Mouse (Mus musculus) midbrain, postnatal 0 days (tissue): ENCODE measurements around the gene Gm11565. TPM values are rescaled to one million over a fixed set of nuclear protein-coding genes. Genes with fewer than 3 reads are reported as not detected.

Source experiments
- ATAC-seq: fragments of 200-750 bp; cut with Nextera tagmentation; 2 replicates; pipeline ENCODE4 v1.8.0; 2017; ENCODE audit warnings: moderate number of reproducible peaks, mild to moderate bottlenecking, moderate TSS enrichment, moderate library complexity; ENCODE audit not compliant: low FRiP score
- DNase-seq: peaks from one replicate; pipeline ENCODE4 v3.0.0-alpha.2; 2015; ENCODE audit warnings: low spot score
- H3K27ac ChIP-seq: fragments of 300-500 bp; sonication (generic); 2 replicates; pipeline ENCODE4 v1.5.1; 2014; ENCODE audit warnings: low read depth, mild to moderate bottlenecking, low read length, mixed read lengths
- H3K27me3 ChIP-seq: fragments of 300-500 bp; sonication (generic); 2 replicates; pipeline ENCODE4 v1.6.1; 2014; ENCODE audit warnings: low read length, control low read depth, mixed read lengths; ENCODE audit not compliant: insufficient read depth
- H3K36me3 ChIP-seq: fragments of 300-500 bp; sonication (generic); 2 replicates; pipeline ENCODE4 v1.6.1; 2014; ENCODE audit warnings: low read length, control low read depth, mixed read lengths; ENCODE audit not compliant: insufficient read depth
- H3K4me1 ChIP-seq: fragments of 300-500 bp; sonication (generic); 2 replicates; pipeline ENCODE4 v1.6.1; 2014; ENCODE audit warnings: mild to moderate bottlenecking, control low read depth, antibody characterized with exemption, low read length, mixed read lengths; ENCODE audit not compliant: insufficient read depth
- H3K4me2 ChIP-seq: fragments of 300-500 bp; sonication (generic); 2 replicates; pipeline ENCODE4 v1.6.1; 2014; ENCODE audit warnings: low read depth, mild to moderate bottlenecking, low read length, mixed read lengths; ENCODE audit not compliant: poor library complexity, severe bottlenecking
- H3K4me3 ChIP-seq: fragments of 300-500 bp; sonication (generic); 2 replicates; pipeline ENCODE4 v1.5.1; 2014; ENCODE audit warnings: low read depth, mild to moderate bottlenecking, low read length, moderate library complexity
- H3K9ac ChIP-seq: fragments of 300-500 bp; sonication (generic); replicated peaks from 2 replicates; pipeline ENCODE4 v1.6.1; 2014; ENCODE audit warnings: mild to moderate bottlenecking, low read length, moderate library complexity, mixed read lengths; ENCODE audit not compliant: poor library complexity, severe bottlenecking
- H3K9me3 ChIP-seq: fragments of 300-500 bp; sonication (generic); 2 replicates; pipeline ENCODE4 v1.6.1; 2016; ENCODE audit warnings: low read length, control low read depth
- CTCF ChIP-seq: IDR thresholded peaks from 2 replicates; pipeline ENCODE4 v1.5.1; 2016; ENCODE audit warnings: antibody characterized with exemption, mild to moderate bottlenecking
- WGBS: fragments of 180-500 bp; shearing (Covaris S2); extraction: QIAGEN DNeasy Blood & Tissue Kit; methylation state at CpG from one replicate; pipeline ENCODE4 v1.1.7; 2014; 5-methylcytosine and 5-hydroxymethylcytosine counted together
- polyA plus RNA-seq: library from polyadenylated mRNA; unstranded; fragments of >200 nt; fragmentation: Nextera tagmentation; extraction: Ambion mirVana; gene quantifications from 2 replicates; pipeline ENCODE4 v1.2.1, GENCODE M21; 2015
- total RNA-seq: library from RNA; depleted of rRNA; stranded (reverse); fragments of >200 nt; gene quantifications from 2 replicates; pipeline ENCODE4 v1.2.3, GENCODE M21; 2014; rRNA removed

Gm11565 gene
- total and polyA plus RNA-seq, 2 experiments from 2014 or later = not detected

GRCm38 (mm10) chr11:99948175-99948574 is 33.6 kb downstream of the Gm11565 start, which contains the start of gene Krtap9-5:
Gene Krtap9-5 (plus strand): TSS chr11:99948475.
- ATAC-seq = no peak
- Histone ChIP-seq H3K4me3 (no peak within 1 kb of the TSS), H3K9ac (no peak within 1 kb of the TSS), H3K27me3 (no peaks in the 10 kb centered on the region), H3K9me3 (no peaks in the 10 kb centered on the region), H3K27ac (no peak within 1 kb of the TSS), H3K36me3 (no peaks in the 10 kb centered on the region), H3K4me1 (no peaks in the 10 kb centered on the region), H3K4me2 (no peak within 1 kb of the TSS)
- no peak for TF ChIP-seq CTCF
- no peak for DNase-seq
- WGBS = 95% methylated on average over 2 of the region's 2 CpGs

- Histone ChIP-seq H3K36me3 (no peaks in the 10 kb centered on the region), H3K4me2 (no peak overlapping the region), H3K9me3 (no peaks in the 10 kb centered on the region), H3K27me3 (no peaks in the 10 kb centered on the region), H3K4me1 (no peaks in the 10 kb centered on the region), H3K9ac (no peak overlapping the region), H3K27ac (no peak overlapping the region), H3K4me3 (no peak overlapping the region)
- DNase-seq = no peak
- 49% methylated on average over 6 of the region's 6 CpGs for WGBS
- ATAC-seq = no peak
- TF ChIP-seq CTCF = no peak
Observed at GRCm38 (mm10) chr11:99964213-99964612, 49.7 kb downstream of the Gm11565 start.

Other genes starting within 250 kb of the Gm11565 start
Only the 30 nearest of the 33 such genes appear.
- not detected in 2 replicates for gene Gm14180, start 180.5 kb upstream of the Gm11565 start, total RNA-seq
- not detected in 2 replicates for gene Gm14180, start 180.5 kb upstream of the Gm11565 start, polyA plus RNA-seq
- not detected in 2 replicates for gene Gm11595, start 141.8 kb upstream of the Gm11565 start, total RNA-seq
- not detected in 2 replicates for gene Gm11595, start 141.8 kb upstream of the Gm11565 start, polyA plus RNA-seq
- gene Krtap4-8, start 134.0 kb upstream of the Gm11565 start, total RNA-seq = not detected in 2 replicates
- not detected in 2 replicates for gene Krtap4-8, start 134.0 kb upstream of the Gm11565 start, polyA plus RNA-seq
- not detected in 2 replicates for gene Krtap4-9, start 129.6 kb upstream of the Gm11565 start, total RNA-seq
- not detected in 2 replicates for gene Krtap4-9, start 129.6 kb upstream of the Gm11565 start, polyA plus RNA-seq
- not detected in 2 replicates for gene Gm11596, start 121.3 kb upstream of the Gm11565 start, total RNA-seq
- gene Gm11596, start 121.3 kb upstream of the Gm11565 start, polyA plus RNA-seq = not detected in 2 replicates
- gene Gm11569, start 115.8 kb upstream of the Gm11565 start, total RNA-seq = not detected in 2 replicates
- gene Gm11569, start 115.8 kb upstream of the Gm11565 start, polyA plus RNA-seq = not detected in 2 replicates
- not detected in 2 replicates for gene Gm11554, start 110.3 kb upstream of the Gm11565 start, total RNA-seq
- gene Gm11554, start 110.3 kb upstream of the Gm11565 start, polyA plus RNA-seq = not detected in 2 replicates
- gene Krtap4-13, start 104.9 kb upstream of the Gm11565 start, total RNA-seq = not detected in 2 replicates
- not detected in 2 replicates for gene Krtap4-13, start 104.9 kb upstream of the Gm11565 start, polyA plus RNA-seq
- not detected in 2 replicates for gene Gm11564, start 99.1 kb upstream of the Gm11565 start, total RNA-seq
- gene Gm11564, start 99.1 kb upstream of the Gm11565 start, polyA plus RNA-seq = not detected in 2 replicates
- not detected in 2 replicates for gene 2300003K06Rik, start 76.7 kb upstream of the Gm11565 start, total RNA-seq
- not detected in 2 replicates for gene 2300003K06Rik, start 76.7 kb upstream of the Gm11565 start, polyA plus RNA-seq
- not detected in 2 replicates for gene Krtap4-16, start 63.1 kb upstream of the Gm11565 start, total RNA-seq
- gene Krtap4-16, start 63.1 kb upstream of the Gm11565 start, polyA plus RNA-seq = not detected in 2 replicates
- not detected in 2 replicates for gene Gm11568, start 56.8 kb upstream of the Gm11565 start, total RNA-seq
- gene Gm11568, start 56.8 kb upstream of the Gm11565 start, polyA plus RNA-seq = not detected in 2 replicates
- gene Gm11559, start 50.3 kb upstream of the Gm11565 start, total RNA-seq = not detected in 2 replicates
- not detected in 2 replicates for gene Gm11559, start 50.3 kb upstream of the Gm11565 start, polyA plus RNA-seq
- not detected in 2 replicates for gene Krtap9-1, start 41.4 kb upstream of the Gm11565 start, total RNA-seq
- not detected in 2 replicates for gene Krtap9-1, start 41.4 kb upstream of the Gm11565 start, polyA plus RNA-seq
- gene Gm11567, start 35.6 kb upstream of the Gm11565 start, total RNA-seq = not detected in 2 replicates
- not detected in 2 replicates for gene Gm11567, start 35.6 kb upstream of the Gm11565 start, polyA plus RNA-seq
- not detected in 2 replicates for gene Krtap31-1, start 6.8 kb upstream of the Gm11565 start, total RNA-seq
- gene Krtap31-1, start 6.8 kb upstream of the Gm11565 start, polyA plus RNA-seq = not detected in 2 replicates
- gene Krtap31-2, start 21.5 kb downstream of the Gm11565 start, total RNA-seq = not detected in 2 replicates
- gene Krtap31-2, start 21.5 kb downstream of the Gm11565 start, polyA plus RNA-seq = not detected in 2 replicates
- not detected in 2 replicates for gene Krtap9-5, start 33.7 kb downstream of the Gm11565 start, total RNA-seq
- gene Krtap9-5, start 33.7 kb downstream of the Gm11565 start, polyA plus RNA-seq = not detected in 2 replicates
- gene Krtap29-1, start 64.3 kb downstream of the Gm11565 start, total RNA-seq = not detected in 2 replicates
- not detected in 2 replicates for gene Krtap29-1, start 64.3 kb downstream of the Gm11565 start, polyA plus RNA-seq
- gene Krtap16-1, start 71.8 kb downstream of the Gm11565 start, total RNA-seq = not detected in 2 replicates
- gene Krtap16-1, start 71.8 kb downstream of the Gm11565 start, polyA plus RNA-seq = not detected in 2 replicates
- gene Krtap17-1, start 79.2 kb downstream of the Gm11565 start, total RNA-seq = 0.22 and 1.4 TPM in 2 replicates
- gene Krtap17-1, start 79.2 kb downstream of the Gm11565 start, polyA plus RNA-seq = 1.7 TPM in 2 replicates
- not detected in 2 replicates for gene Krt33a, start 101.5 kb downstream of the Gm11565 start, total RNA-seq
- not detected in 2 replicates for gene Krt33a, start 101.5 kb downstream of the Gm11565 start, polyA plus RNA-seq
- not detected in 2 replicates for gene Krt33b, start 115.1 kb downstream of the Gm11565 start, total RNA-seq
- 0.13 and 0.25 TPM in 2 replicates for gene Krt33b, start 115.1 kb downstream of the Gm11565 start, polyA plus RNA-seq
- gene Krt34, start 126.8 kb downstream of the Gm11565 start, total RNA-seq = not detected in 2 replicates
- gene Krt34, start 126.8 kb downstream of the Gm11565 start, polyA plus RNA-seq = not detected in 2 replicates
- 0.93 TPM in 1 of 2 replicates, not detected in the other for gene Krt31, start 135.8 kb downstream of the Gm11565 start, total RNA-seq
- gene Krt31, start 135.8 kb downstream of the Gm11565 start, polyA plus RNA-seq = not detected in 2 replicates
- not detected in 2 replicates for gene Krt32, start 173.5 kb downstream of the Gm11565 start, total RNA-seq
- gene Krt32, start 173.5 kb downstream of the Gm11565 start, polyA plus RNA-seq = not detected in 2 replicates
- gene Krt35, start 181.5 kb downstream of the Gm11565 start, total RNA-seq = 0.60 TPM in 1 of 2 replicates, not detected in the other
- 0.10 TPM in 1 of 2 replicates, not detected in the other for gene Krt35, start 181.5 kb downstream of the Gm11565 start, polyA plus RNA-seq
- 0.44 TPM in 1 of 2 replicates, not detected in the other for gene Krt36, start 190.9 kb downstream of the Gm11565 start, total RNA-seq
- not detected in 2 replicates for gene Krt36, start 190.9 kb downstream of the Gm11565 start, polyA plus RNA-seq
- gene Krt13, start 206.8 kb downstream of the Gm11565 start, total RNA-seq = not detected in 2 replicates
- not detected in 2 replicates for gene Krt13, start 206.8 kb downstream of the Gm11565 start, polyA plus RNA-seq
- gene Krt15, start 221.2 kb downstream of the Gm11565 start, total RNA-seq = 0.33 and 6.0 TPM in 2 replicates
- 0.22 and 0.43 TPM in 2 replicates for gene Krt15, start 221.2 kb downstream of the Gm11565 start, polyA plus RNA-seq